Mouse (Mus musculus) right cerebral cortex, postnatal 4 days (tissue): ENCODE data around the gene Agbl4.

Experiments
- DNase-seq: peaks from one replicate; pipeline ENCODE4 v3.0.0-alpha.2; 2022

Gene Agbl4

GRCm38 (mm10) chr4:111410731-111411130, 1013.3 kb downstream of the Agbl4 start:
- no peak for DNase-seq

GRCm38 (mm10) chr4:111414399-111414798, 1016.9 kb downstream of the Agbl4 start:
- no peak for DNase-seq

GRCm38 (mm10) chr4:111414818-111415488, 1017.5 kb downstream of the Agbl4 start, which contains the start of gene Bend5:
TSS of gene Bend5 (plus strand) at chr4:111415006.
- peak; percentile 80 for DNase-seq

- DNase-seq: no peak
Observed at GRCm38 (mm10) chr4:111416126-111416525, 1018.7 kb downstream of the Agbl4 start.

GRCm38 (mm10) chr4:111416551-111416950, 1019.1 kb downstream of the Agbl4 start:
- no peak for DNase-seq

- DNase-seq: no peak
Observed at GRCm38 (mm10) chr4:111417716-111418115, 1020.3 kb downstream of the Agbl4 start.

GRCm38 (mm10) chr4:111419476-111419875, 1022.0 kb downstream of the Agbl4 start:
- no peak for DNase-seq

GRCm38 (mm10) chr4:111420031-111420430, 1022.6 kb downstream of the Agbl4 start:
- DNase-seq: no peak

- no peak for DNase-seq
Observed at GRCm38 (mm10) chr4:111420955-111421354, 1023.5 kb downstream of the Agbl4 start.

GRCm38 (mm10) chr4:111421785-111422184, 1024.3 kb downstream of the Agbl4 start:
- no peak for DNase-seq

GRCm38 (mm10) chr4:111424371-111424950, 1027.0 kb downstream of the Agbl4 start:
- no peak for DNase-seq

- DNase-seq: no peak
Observed at GRCm38 (mm10) chr4:111425170-111425569, 1027.7 kb downstream of the Agbl4 start.

- DNase-seq: no peak
Observed at GRCm38 (mm10) chr4:111431186-111431585, 1033.7 kb downstream of the Agbl4 start.

- no peak for DNase-seq
Observed at GRCm38 (mm10) chr4:111432013-111432412, 1034.6 kb downstream of the Agbl4 start.

GRCm38 (mm10) chr4:111432417-111432816, 1035.0 kb downstream of the Agbl4 start:
- DNase-seq: no peak

GRCm38 (mm10) chr4:111441709-111442108, 1044.2 kb downstream of the Agbl4 start:
- no peak for DNase-seq

- peak; percentile 58 for DNase-seq
Observed at GRCm38 (mm10) chr4:111442435-111443238, 1045.2 kb downstream of the Agbl4 start.

GRCm38 (mm10) chr4:111443906-111444615, 1046.6 kb downstream of the Agbl4 start:
- no peak for DNase-seq

- DNase-seq: no peak
Observed at GRCm38 (mm10) chr4:111444616-111445160, 1047.2 kb downstream of the Agbl4 start.

GRCm38 (mm10) chr4:111447918-111448317, 1050.5 kb downstream of the Agbl4 start:
- no peak for DNase-seq

GRCm38 (mm10) chr4:111448586-111448985, 1051.1 kb downstream of the Agbl4 start:
- DNase-seq: no peak

GRCm38 (mm10) chr4:111449442-111450199, 1052.2 kb downstream of the Agbl4 start:
- DNase-seq: no peak
